Mouse (Mus musculus): ENCODE results near the gene Olfr781. TPM values are rescaled to one million over a fixed set of nuclear protein-coding genes. Genes with fewer than 3 reads are reported as not detected.
"Not testable (repeated sequence)": the region's sequence is repeated elsewhere in the genome, so short reads cannot be mapped to it uniquely, and the experiment has no call there.

Gene Olfr781
- polyA plus RNA-seq (2021): not detected

DNA sequence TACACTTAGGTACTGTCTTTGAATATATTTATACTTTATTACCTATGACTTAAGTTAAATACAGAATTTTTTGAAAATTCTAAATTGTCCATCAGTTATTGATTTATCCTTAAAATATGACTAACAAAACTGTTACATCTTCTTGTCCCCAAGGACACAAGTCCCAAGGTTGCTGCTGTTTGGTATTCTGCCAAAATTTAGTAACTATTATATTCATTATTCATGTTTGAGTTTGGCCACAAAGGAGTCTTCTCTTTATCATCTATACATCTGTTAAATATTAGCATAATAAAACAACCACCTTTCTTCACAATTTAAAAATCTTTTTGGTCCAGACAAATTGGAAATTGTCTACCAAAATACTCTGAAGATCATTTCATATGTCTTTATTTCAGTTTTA is at the start of gene Olfr781:
Gene Olfr781, plus strand, starts transcription at position 301 of the 400 bp plus-strand sequence.
- POLR2A ChIA-PET: no interaction called here
- H3K27me3 ChIP-seq: no peaks in the 10 kb centered on the region
- TF ChIP-seq CTCF (IDR thresholded peaks at IDR 0.05): no peak
- no peak for DNase-seq (ENCODE audit: low read depth, low spot score)
- in situ Hi-C loops (cut with MboI; ENCODE audit: low pct_unique_long_range_greater_than_20kb): no loop called here
- CTCF ChIA-PET: no interaction called here
- ATAC-seq: no peak

DNA sequence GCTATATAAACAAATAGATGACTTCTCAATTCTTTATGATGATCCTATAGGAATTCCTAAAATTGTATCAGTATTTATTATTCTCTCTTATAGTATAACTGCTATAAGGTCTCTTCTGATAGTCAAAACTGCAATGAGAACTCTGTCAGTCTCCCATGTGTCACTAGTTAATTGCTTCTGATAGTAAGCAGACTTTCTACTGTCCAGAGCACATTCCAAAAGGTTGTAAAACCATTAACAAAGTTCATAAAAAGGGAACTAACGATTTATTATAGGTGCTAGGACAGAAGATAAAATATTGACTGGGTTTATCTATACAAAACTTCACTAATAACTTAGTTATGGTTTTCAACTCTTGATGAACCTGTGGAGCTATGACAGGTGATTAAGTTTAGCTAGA is 15.7 kb upstream of the Olfr781 start:
- POLR2A ChIA-PET; ATAC-seq; H3K27me3 ChIP-seq; CTCF ChIA-PET; in situ Hi-C loops (cut with MboI; ENCODE audit: low pct_unique_long_range_greater_than_20kb); DNase-seq (ENCODE audit: low read depth, low spot score): not testable (repeated sequence)

DNA sequence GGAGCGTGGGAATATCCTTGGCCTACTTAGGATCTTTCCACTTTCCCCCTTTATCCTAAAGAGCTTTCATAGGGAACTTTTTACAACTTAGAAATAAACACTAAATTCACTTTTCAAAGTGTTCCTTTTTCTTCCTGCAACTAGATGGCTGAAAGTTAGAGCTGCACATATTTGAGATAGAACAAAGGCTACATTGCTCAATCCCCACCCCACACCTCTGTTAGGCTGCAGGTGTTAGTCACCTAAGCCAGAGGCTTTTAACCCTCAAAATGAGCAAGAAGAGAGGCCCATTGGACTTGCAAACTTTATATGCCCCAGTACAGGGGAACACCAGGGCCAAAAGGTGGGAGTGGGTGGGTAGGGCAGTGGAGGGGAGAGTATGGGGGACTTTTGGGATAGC is 15.1 kb upstream of the Olfr781 start:
- ATAC-seq; in situ Hi-C loops (cut with MboI; ENCODE audit: low pct_unique_long_range_greater_than_20kb); CTCF ChIA-PET; DNase-seq (ENCODE audit: low read depth, low spot score); H3K27me3 ChIP-seq; POLR2A ChIA-PET: not testable (repeated sequence)

DNA sequence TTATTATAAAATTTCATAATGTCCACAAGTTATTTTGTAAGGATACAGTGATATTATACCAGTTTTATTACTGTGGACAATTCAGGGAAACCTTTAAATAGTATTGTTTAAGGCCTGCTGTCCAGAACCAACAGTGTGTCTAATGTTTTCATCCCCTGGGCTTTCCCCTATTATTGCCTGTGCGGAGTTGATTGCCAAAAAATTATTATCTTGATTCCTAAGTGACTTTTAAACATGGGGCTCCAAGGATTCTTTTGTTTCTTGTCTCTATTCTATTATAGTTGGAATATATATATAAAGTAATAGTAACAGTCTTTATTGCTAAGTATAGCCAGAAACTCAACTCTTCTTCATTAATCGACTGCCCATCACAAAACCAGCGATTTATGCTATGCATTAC is 10.8 kb upstream of the Olfr781 start, which contains the start of gene Olfr780:
Gene Olfr780, plus strand, starts transcription at position 301 of the 400 bp plus-strand sequence.
- in situ Hi-C loops (cut with MboI; ENCODE audit: low pct_unique_long_range_greater_than_20kb): no loop called here
- H3K27me3 ChIP-seq: no peaks in the 10 kb centered on the region
- ChIA-PET CTCF (no interaction called here), POLR2A (no interaction called here)
- ATAC-seq (no peak), DNase-seq (ENCODE audit: low read depth, low spot score) (no peak)
- no peak for TF ChIP-seq CTCF (IDR thresholded peaks at IDR 0.05)

DNA sequence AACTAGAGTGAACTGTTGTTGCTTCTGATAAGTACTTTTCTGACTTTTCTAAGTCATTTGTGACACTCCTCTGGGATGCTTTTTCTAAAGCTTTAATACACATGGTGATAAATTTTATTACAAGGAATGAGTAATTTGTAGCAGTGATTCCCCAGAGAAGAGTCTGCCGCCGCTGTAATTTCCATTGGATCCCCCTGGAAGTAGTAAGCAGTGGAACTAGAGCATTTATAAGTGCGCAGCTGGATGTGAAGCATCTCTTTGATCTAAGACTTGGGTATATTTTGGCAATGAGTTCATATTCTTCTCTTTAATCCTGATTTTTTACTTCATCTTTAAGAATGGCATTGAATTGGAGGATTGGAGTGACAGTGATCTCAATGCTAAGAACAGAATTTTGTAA is 19.9 kb downstream of the Olfr781 start, which contains the start of gene Olfr782:
Gene Olfr782, plus strand, starts transcription at position 301 of the 400 bp plus-strand sequence.
- in situ Hi-C loops (cut with MboI; ENCODE audit: low pct_unique_long_range_greater_than_20kb): no loop called here

DNA sequence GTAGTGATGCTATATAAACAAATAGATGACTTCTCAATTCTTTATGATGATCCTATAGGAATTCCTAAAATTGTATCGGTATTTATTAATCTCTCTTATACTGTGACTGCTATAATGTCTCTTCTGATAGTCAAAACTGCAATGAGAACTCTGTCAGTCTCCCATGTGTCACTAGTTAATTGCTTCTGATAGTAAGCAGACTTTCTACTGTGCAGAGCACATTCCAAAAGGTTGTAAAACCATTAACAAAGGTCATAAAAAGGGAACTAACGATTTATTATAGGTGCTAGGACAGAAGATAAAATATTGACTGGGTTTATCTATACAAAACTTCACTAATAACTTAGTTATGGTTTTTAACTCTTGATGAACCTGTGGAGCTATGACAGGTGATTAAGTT is 23.8 kb downstream of the Olfr781 start:
- DNase-seq (ENCODE audit: low read depth, low spot score); H3K27me3 ChIP-seq; CTCF ChIA-PET; POLR2A ChIA-PET; in situ Hi-C loops (cut with MboI; ENCODE audit: low pct_unique_long_range_greater_than_20kb); ATAC-seq: not testable (repeated sequence)

More for the DNA sequence above, 19.9 kb downstream of the Olfr781 start, which contains the start of gene Olfr782:
- TF ChIP-seq CTCF (IDR thresholded peaks at IDR 0.05): no peak
- POLR2A ChIA-PET: no interaction called here
- CTCF ChIA-PET: no interaction called here
- DNase-seq (ENCODE audit: low read depth, low spot score) (no peak), ATAC-seq (no peak)
- no peaks in the 10 kb centered on the region for H3K27me3 ChIP-seq

DNA sequence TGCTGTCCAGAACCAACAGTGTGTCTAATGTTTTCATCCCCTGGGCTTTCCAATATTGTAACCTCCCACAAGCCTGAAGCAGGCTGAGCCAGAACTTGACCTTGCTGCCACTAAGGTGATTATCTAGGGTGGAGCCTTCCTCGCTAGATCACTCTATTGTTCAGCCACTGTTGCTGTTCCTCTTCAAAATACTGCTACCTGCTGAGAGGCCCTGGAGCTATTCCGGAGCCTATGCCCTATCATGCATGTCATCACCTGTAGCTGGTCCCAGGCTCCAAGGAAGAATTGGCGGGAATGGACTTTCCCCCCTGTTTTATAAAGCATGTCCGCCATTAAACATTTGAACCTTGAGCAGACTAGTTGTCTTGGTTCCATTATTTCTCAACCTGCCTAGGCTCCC is 27.8 kb downstream of the Olfr781 start:
- DNase-seq (ENCODE audit: low read depth, low spot score); in situ Hi-C loops (cut with MboI; ENCODE audit: low pct_unique_long_range_greater_than_20kb); H3K27me3 ChIP-seq; POLR2A ChIA-PET; ATAC-seq; CTCF ChIA-PET: not testable (repeated sequence)

DNA sequence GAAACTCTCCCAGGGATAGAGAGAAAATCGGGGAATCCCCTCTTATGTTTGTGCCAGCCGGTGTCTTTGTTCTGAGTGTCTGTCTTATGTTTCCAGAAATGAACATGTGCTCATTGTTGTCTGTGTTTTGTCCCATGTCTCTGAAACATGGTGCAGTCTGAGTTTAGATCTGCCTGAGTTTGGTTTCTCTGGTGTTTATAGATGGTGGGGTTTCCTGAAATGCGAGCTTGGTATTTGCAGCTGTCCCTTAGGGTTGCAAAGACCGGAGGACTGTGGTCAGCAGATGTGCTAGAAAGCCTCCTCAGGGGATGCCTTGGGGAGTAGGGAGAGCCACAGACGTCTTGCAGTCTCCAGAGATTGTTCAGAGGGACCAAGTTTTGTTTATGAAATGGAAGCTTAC is 28.7 kb downstream of the Olfr781 start:
- in situ Hi-C loops (cut with MboI; ENCODE audit: low pct_unique_long_range_greater_than_20kb): no loop called here
- ATAC-seq (no peak), DNase-seq (ENCODE audit: low read depth, low spot score) (no peak)
- ChIA-PET CTCF (no interaction called here), POLR2A (no interaction called here)
- no peaks in the 10 kb centered on the region for H3K27me3 ChIP-seq
- TF ChIP-seq CTCF (IDR thresholded peaks at IDR 0.05): no peak

DNA sequence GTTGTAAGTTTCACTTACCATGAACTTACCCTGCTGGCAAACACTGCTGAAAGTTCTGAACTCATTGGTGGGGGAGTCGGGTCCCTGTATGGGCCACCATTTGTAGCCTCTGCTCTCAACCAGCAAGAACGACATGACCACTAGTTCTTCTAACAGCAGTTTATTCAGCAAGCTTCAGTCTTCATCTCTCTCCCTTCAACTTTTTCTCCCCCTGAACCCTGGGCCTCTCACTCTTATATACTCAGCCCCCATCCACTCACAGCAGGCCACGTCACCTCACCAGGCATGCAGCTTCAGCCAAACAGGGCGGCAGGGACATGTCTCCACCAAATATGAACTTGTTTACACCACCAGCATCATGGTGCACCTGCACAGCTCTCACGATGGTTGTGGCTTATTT is 45.4 kb downstream of the Olfr781 start:
- H3K27me3 ChIP-seq; in situ Hi-C loops (cut with MboI; ENCODE audit: low pct_unique_long_range_greater_than_20kb); POLR2A ChIA-PET; ATAC-seq; CTCF ChIA-PET; DNase-seq (ENCODE audit: low read depth, low spot score): not testable (repeated sequence)

Other genes starting within 250 kb of the Olfr781 start
- gene Olfr767, start 245.9 kb upstream of the Olfr781 start, polyA plus RNA-seq (2021): 0.03 TPM
- gene Olfr768, start 229.5 kb upstream of the Olfr781 start, polyA plus RNA-seq (2021): not detected
- gene Olfr769, start 211.0 kb upstream of the Olfr781 start, polyA plus RNA-seq (2021): not detected
- gene Olfr770, start 189.9 kb upstream of the Olfr781 start, polyA plus RNA-seq (2021): not detected
- not detected for gene Olfr771, start 164.1 kb upstream of the Olfr781 start, polyA plus RNA-seq (2021)
- not detected for gene Olfr772, start 150.9 kb upstream of the Olfr781 start, polyA plus RNA-seq (2021)
- gene Olfr773, start 141.4 kb upstream of the Olfr781 start, polyA plus RNA-seq (2021): not detected
- not detected for gene Olfr774, start 92.7 kb upstream of the Olfr781 start, polyA plus RNA-seq (2021)
- gene Olfr775, start 80.4 kb upstream of the Olfr781 start, polyA plus RNA-seq (2021): not detected
- gene Olfr776, start 69.7 kb upstream of the Olfr781 start, polyA plus RNA-seq (2021): not detected
- not detected for gene Olfr777, start 57.4 kb upstream of the Olfr781 start, polyA plus RNA-seq (2021)
- not detected for gene Olfr780, start 10.7 kb upstream of the Olfr781 start, polyA plus RNA-seq (2021)
- not detected for gene Olfr782, start 20.0 kb downstream of the Olfr781 start, polyA plus RNA-seq (2021)
- gene Olfr784, start 55.2 kb downstream of the Olfr781 start, polyA plus RNA-seq (2021): 0.01 TPM
- gene Olfr785, start 76.6 kb downstream of the Olfr781 start, polyA plus RNA-seq (2021): not detected
- not detected for gene Olfr786, start 98.5 kb downstream of the Olfr781 start, polyA plus RNA-seq (2021)
- not detected for gene Olfr787, start 133.0 kb downstream of the Olfr781 start, polyA plus RNA-seq (2021)
- gene Olfr788, start 142.1 kb downstream of the Olfr781 start, polyA plus RNA-seq (2021): not detected
- not detected for gene Olfr789, start 155.9 kb downstream of the Olfr781 start, polyA plus RNA-seq (2021)
- not detected for gene Olfr790, start 169.6 kb downstream of the Olfr781 start, polyA plus RNA-seq (2021)
- gene Olfr791, start 192.9 kb downstream of the Olfr781 start, polyA plus RNA-seq (2021): not detected
- gene Olfr792, start 210.3 kb downstream of the Olfr781 start, polyA plus RNA-seq (2021): not detected
- gene Olfr794, start 238.8 kb downstream of the Olfr781 start, polyA plus RNA-seq (2021): not detected

Data from Patski (cell line).